Mouse (Mus musculus) MEL (cell line): ENCODE measurements around the gene Tnfsf13b. TPM values are rescaled to one million over a fixed set of nuclear protein-coding genes. Genes with fewer than 3 reads are reported as not detected.

Source experiments
- DNase-seq: peaks from one replicate; pipeline ENCODE4 v3.0.0; 2011; ENCODE audit warnings: low read depth, low spot score
- H3K27ac ChIP-seq: 2 replicates; pipeline ENCODE4 v1.5.1; 2012; ENCODE audit warnings: low read depth, mild to moderate bottlenecking, control low read depth, low read length, moderate library complexity; ENCODE audit not compliant: control insufficient read depth
- H3K27me3 ChIP-seq, 2 experiments: fragments of 150-350 bp in 1 of 2; sonication (generic) in 1 of 2; 2 replicates each; pipeline ENCODE4 v1.6.1; 2012; ENCODE audit warnings: low read length in 2 of 2, mild to moderate bottlenecking in 2 of 2, improper control_type of control experiment in 1 of 2, moderate library complexity in 1 of 2; ENCODE audit not compliant: insufficient read depth in 2 of 2, control insufficient read depth in 1 of 2
- H3K36me3 ChIP-seq, 2 experiments: 2 replicates each; pipeline ENCODE4 v1.6.1; 2012 to 2014; ENCODE audit warnings: low read length in 2 of 2, improper control_type of control experiment in 1 of 2, inconsistent platforms in 1 of 2, mild to moderate bottlenecking in 1 of 2; ENCODE audit not compliant: insufficient read depth in 2 of 2, control insufficient read depth in 1 of 2
- H3K4me1 ChIP-seq, 2 experiments: fragments of 150-350 bp in 1 of 2; sonication (generic) in 1 of 2; 2 replicates each; pipeline ENCODE4 v1.6.1; 2012; ENCODE audit warnings: low read length in 2 of 2, improper control_type of control experiment in 1 of 2, mild to moderate bottlenecking in 1 of 2; ENCODE audit not compliant: insufficient read depth in 2 of 2, control insufficient read depth in 1 of 2
- H3K4me3 ChIP-seq, 2 experiments: fragments of 150-350 bp in 1 of 2; sonication (generic) in 1 of 2; 2 replicates each; pipeline ENCODE4 v1.5.1; 2012; ENCODE audit warnings: low read depth in 2 of 2, low read length in 2 of 2, mild to moderate bottlenecking in 2 of 2, moderate library complexity in 2 of 2, control low read depth in 1 of 2, improper control_type of control experiment in 1 of 2; ENCODE audit not compliant: control insufficient read depth in 1 of 2, insufficient read depth in 1 of 2
- H3K79me2 ChIP-seq: 2 replicates; pipeline ENCODE4 v1.6.1; 2012; ENCODE audit warnings: mild to moderate bottlenecking, low read length, moderate library complexity; ENCODE audit not compliant: control insufficient read depth, poor library complexity, insufficient read depth
- H3K9ac ChIP-seq: 2 replicates; pipeline ENCODE4 v1.6.1; 2012; ENCODE audit warnings: low read depth, mild to moderate bottlenecking, control low read depth, low read length, moderate library complexity; ENCODE audit not compliant: control insufficient read depth, poor library complexity, severe bottlenecking
- H3K9me3 ChIP-seq: fragments of 150-350 bp; sonication (generic); replicated peaks from 2 replicates; pipeline ENCODE4 v1.6.1; 2012; ENCODE audit warnings: mild to moderate bottlenecking, low read length, improper control_type of control experiment, moderate library complexity; ENCODE audit not compliant: insufficient read depth
- CHD1 ChIP-seq: IDR thresholded peaks from 2 replicates; pipeline ENCODE4 v1.6.1; 2012; ENCODE audit warnings: low read depth, mild to moderate bottlenecking, inconsistent platforms, low read length, improper control_type of control experiment
- E2F4 ChIP-seq: IDR thresholded peaks from 2 replicates; pipeline ENCODE4 v1.6.1; 2011; ENCODE audit warnings: low read depth, low read length, improper control_type of control experiment, borderline replicate concordance
- EP300 ChIP-seq, 2 experiments: IDR thresholded peaks; 2 replicates each; pipeline ENCODE4 v1.6.1; 2011; ENCODE audit warnings: improper control_type of control experiment in 2 of 2, low read length in 2 of 2, low read depth in 1 of 2, mild to moderate bottlenecking in 1 of 2
- ETS1 ChIP-seq: IDR thresholded peaks from 2 replicates; pipeline ENCODE4 v1.6.1; 2012; ENCODE audit warnings: low read depth, mild to moderate bottlenecking, inconsistent platforms, low read length, improper control_type of control experiment, moderate library complexity
- GATA1 ChIP-seq: IDR thresholded peaks from 2 replicates; pipeline ENCODE4 v1.6.1; 2011; ENCODE audit warnings: low read depth, low read length, improper control_type of control experiment
- KAT2A ChIP-seq: conservative IDR thresholded peaks from 2 replicates; pipeline ENCODE4 v1.6.1; 2012; ENCODE audit warnings: low read depth, low read length, improper control_type of control experiment, inconsistent platforms
- MAFK ChIP-seq: IDR thresholded peaks from 2 replicates; pipeline ENCODE4 v1.6.1; 2011; ENCODE audit warnings: low read depth, mild to moderate bottlenecking, low read length, improper control_type of control experiment, borderline replicate concordance
- MAX ChIP-seq: IDR thresholded peaks from 2 replicates; pipeline ENCODE4 v1.6.1; 2011; ENCODE audit warnings: low read length, improper control_type of control experiment
- MAZ ChIP-seq: IDR thresholded peaks from 2 replicates; pipeline ENCODE4 v1.6.1; 2012; ENCODE audit warnings: low read depth, mild to moderate bottlenecking, inconsistent platforms, low read length, improper control_type of control experiment
- MYB ChIP-seq: IDR thresholded peaks from 2 replicates; pipeline ENCODE4 v1.6.1; 2011; ENCODE audit warnings: mild to moderate bottlenecking, low read depth, low read length, improper control_type of control experiment
- NRF1 ChIP-seq: IDR thresholded peaks from 2 replicates; pipeline ENCODE4 v1.6.1; 2014; ENCODE audit warnings: low read depth, mild to moderate bottlenecking, inconsistent platforms, low read length, improper control_type of control experiment, moderate library complexity; ENCODE audit not compliant: poor library complexity, insufficient read depth, severe bottlenecking
- POLR2A ChIP-seq, 2 experiments: IDR thresholded peaks; 2 replicates each; pipeline ENCODE4 v1.6.1; 2011 to 2012; ENCODE audit warnings: low read length in 2 of 2, mild to moderate bottlenecking in 2 of 2, control low read depth in 1 of 2, improper control_type of control experiment in 1 of 2, low read depth in 1 of 2, moderate library complexity in 1 of 2; ENCODE audit not compliant: control insufficient read depth in 1 of 2, insufficient read depth in 1 of 2, poor library complexity in 1 of 2
- POLR2AphosphoS2 ChIP-seq: IDR thresholded peaks from 2 replicates; pipeline ENCODE4 v1.6.1; 2011; ENCODE audit warnings: low read length, improper control_type of control experiment
- POLR2AphosphoS5 ChIP-seq: IDR thresholded peaks from 2 replicates; pipeline ENCODE4 v1.6.1; 2012; ENCODE audit warnings: low read depth, borderline replicate concordance, mild to moderate bottlenecking, inconsistent platforms, low read length, moderate library complexity, mixed read lengths
- RAD21 ChIP-seq: IDR thresholded peaks from 2 replicates; pipeline ENCODE4 v1.6.1; 2011; ENCODE audit warnings: mild to moderate bottlenecking, low read depth, low read length, improper control_type of control experiment
- TAL1 ChIP-seq: IDR thresholded peaks from 2 replicates; pipeline ENCODE4 v1.6.1; 2012; ENCODE audit warnings: mild to moderate bottlenecking, inconsistent platforms, low read length, moderate library complexity, mixed read lengths
- UBTF ChIP-seq: IDR thresholded peaks from 2 replicates; pipeline ENCODE4 v1.6.1; 2012; ENCODE audit warnings: low read depth, mild to moderate bottlenecking, inconsistent platforms, low read length, improper control_type of control experiment, moderate library complexity, borderline replicate concordance; ENCODE audit not compliant: insufficient read depth
- ZKSCAN1 ChIP-seq: IDR thresholded peaks from 2 replicates; pipeline ENCODE4 v1.6.1; 2012; ENCODE audit warnings: low read depth, mild to moderate bottlenecking, inconsistent platforms, low read length, improper control_type of control experiment, moderate library complexity
- ZMIZ1 ChIP-seq: IDR thresholded peaks from 2 replicates; pipeline ENCODE4 v1.6.1; 2012; ENCODE audit warnings: low read depth, mild to moderate bottlenecking, inconsistent platforms, low read length, improper control_type of control experiment, moderate library complexity
- polyA plus RNA-seq, 2 experiments: library from polyadenylated mRNA; stranded (reverse) in 1 of 2; unstranded in 1 of 2; fragments of >175 nt in 1 of 2; fragments of >200 nt in 1 of 2; gene quantifications; 2 replicates each; pipeline versions ENCODE4 v1.2.1 to v1.2.4; 2012; ENCODE audit warnings: low replicate concordance in 2 of 2, low read depth in 1 of 2; ENCODE audit not compliant: insufficient read length in 2 of 2, insufficient read depth in 1 of 2, missing spikeins in 1 of 2
- total RNA-seq: library from RNA; depleted of rRNA; stranded (reverse); fragments of 300-350 nt; gene quantifications from 2 replicates; pipeline ENCODE4 v1.2.3, GENCODE M21; 2012; rRNA removed

The Tnfsf13b gene
- not detected in 2 replicates for total RNA-seq
- under 1 TPM in 1 of 2 experiments, not detected in 1; 0.14 TPM for polyA plus RNA-seq

- H3K9ac ChIP-seq: no peak within 1 kb of the TSS
- TF ChIP-seq RAD21 (no peak), ZKSCAN1 (no peak), UBTF (no peak), MAZ (no peak), MAFK (no peak), CHD1 (no peak), TAL1 (no peak), MAX (no peak)
- TF ChIP-seq, all 39 proteins: peak for 0
- Histone ChIP-seq H3K79me2 (no peaks in the 10 kb centered on the region), H3K36me3 (no peaks in the 10 kb centered on the region), H3K27me3 (no peaks in the 10 kb centered on the region), H3K4me1 (no peaks in the 10 kb centered on the region), H3K9me3 (no peaks in the 10 kb centered on the region), H3K4me3 (no peak within 1 kb of the TSS), H3K27ac (no peak within 1 kb of the TSS)
- no peak for DNase-seq
Measured at GRCm38 (mm10) chr8:10006156-10006985, at the start of gene Tnfsf13b. Gene Tnfsf13b, plus strand, starts transcription at chr8:10006467.

DNA sequence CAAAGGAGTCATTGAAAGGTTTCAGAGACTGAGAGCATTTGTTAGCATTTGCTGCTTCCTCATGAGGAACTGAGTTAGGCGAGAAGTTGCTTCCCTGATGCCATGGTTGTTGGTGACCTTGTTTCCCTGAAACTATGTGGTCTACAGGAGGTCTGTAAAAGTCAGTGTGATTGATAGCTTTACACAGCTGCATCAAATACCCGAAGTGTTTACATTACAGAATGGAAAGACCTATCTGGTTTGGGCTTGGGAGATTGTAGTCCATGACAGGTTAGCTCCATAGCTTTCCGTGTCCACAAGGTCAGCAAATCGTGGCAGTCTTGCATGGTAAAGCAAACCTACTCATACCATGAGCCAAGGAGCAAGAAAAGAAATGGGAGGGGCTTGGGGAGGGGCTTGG, 47.9 kb upstream of the Tnfsf13b start:
- TF ChIP-seq E2F4 (no peak), POLR2AphosphoS5 (no peak), EP300 (IDR thresholded peaks at IDR 0.05; ENCODE audit: low read depth in 1 of 2, low read length in 2 of 2) (no peak), ETS1 (no peak), KAT2A (no peak)
- Histone ChIP-seq H3K27ac (no peak overlapping the region), H3K36me3 (no peaks in the 10 kb centered on the region), H3K27me3 (no peaks in the 10 kb centered on the region), H3K79me2 (no peaks in the 10 kb centered on the region), H3K9me3 (no peaks in the 10 kb centered on the region), H3K4me1 (no peaks in the 10 kb centered on the region), H3K4me3 (no peak overlapping the region), H3K9ac (no peak overlapping the region)
- DNase-seq: no peak

DNA sequence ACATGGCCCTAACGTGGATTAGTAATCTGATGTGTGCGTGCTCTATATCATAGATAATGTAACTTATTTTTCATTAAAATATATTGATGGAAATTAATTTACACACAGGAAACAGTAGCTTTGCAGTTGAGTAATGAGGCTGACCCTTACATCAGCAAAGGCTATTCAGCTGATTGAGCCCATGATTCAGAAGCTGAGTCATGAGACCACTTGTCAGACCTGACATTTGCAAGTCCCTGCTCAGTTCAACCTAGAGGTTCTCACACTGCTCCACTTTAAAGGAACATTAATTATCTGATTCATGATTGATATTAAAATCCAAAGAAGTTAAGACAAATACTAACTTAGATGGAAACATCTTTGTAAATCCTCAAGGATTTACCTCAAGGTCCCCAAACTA, 46.3 kb upstream of the Tnfsf13b start:
- DNase-seq: no peak
- H3K9ac ChIP-seq: no peak overlapping the region
- no peak overlapping the region for H3K27ac ChIP-seq
- no peak for TF ChIP-seq POLR2A (IDR thresholded peaks at IDR 0.05; ENCODE audit: control insufficient read depth in 1 of 2, insufficient read depth in 1 of 2, low read depth in 1 of 2, low read length in 2 of 2, poor library complexity in 1 of 2)
- no peak for TF ChIP-seq POLR2AphosphoS2
- TF ChIP-seq ZMIZ1: no peak
- TF ChIP-seq NRF1: no peak
- no peak for TF ChIP-seq GATA1
- TF ChIP-seq ZKSCAN1: no peak
- no peak for TF ChIP-seq MYB
- no peaks in the 10 kb centered on the region for H3K27me3 ChIP-seq
- H3K79me2 ChIP-seq: no peaks in the 10 kb centered on the region
- no peaks in the 10 kb centered on the region for H3K9me3 ChIP-seq
- H3K4me1 ChIP-seq: no peaks in the 10 kb centered on the region
- H3K36me3 ChIP-seq: no peaks in the 10 kb centered on the region
- H3K4me3 ChIP-seq: no peak overlapping the region
